ENCODE assay signal across 24 mouse cellular contexts in genomic region chr9:46672050-46672449, GRCm38 (mm10).
"Had no signal": no experiment of that assay in that cellular context is flagged by ENCODE, and none has a peak within 500 bp of the region (broad histone marks: within the 10 kb centered on the region; RNA-seq: fewer than 3 reads in every experiment).

No protein-coding gene starts in this region.

- H3K9me3 ChIP-seq: heart, embryonic 10.5 days; heart, embryonic 12.5 days; hindbrain, embryonic 10.5 days; hindbrain, embryonic 12.5 days; limb, embryonic 13.5 days; limb, embryonic 15.5 days; liver, embryonic 12.5 days had no signal

- H3K4me3 ChIP-seq: gastrocnemius, adult 2 months; heart, embryonic 10.5 days; heart, embryonic 12.5 days; hindbrain, embryonic 10.5 days; hindbrain, embryonic 12.5 days; limb, embryonic 13.5 days; limb, embryonic 15.5 days; liver, embryonic 12.5 days had no signal

- H3K9ac ChIP-seq: heart, embryonic 12.5 days; hindbrain, embryonic 12.5 days; hindbrain, embryonic 14.5 days; limb, embryonic 13.5 days; limb, embryonic 15.5 days; liver, embryonic 12.5 days; liver, embryonic 14.5 days had no signal

- H3K36me3 ChIP-seq: heart, embryonic 10.5 days; heart, embryonic 12.5 days; hindbrain, embryonic 10.5 days; hindbrain, embryonic 12.5 days; limb, embryonic 13.5 days; limb, embryonic 15.5 days; liver, embryonic 12.5 days had no signal

- H3K27me3 ChIP-seq: hindbrain, embryonic 12.5 days; liver, embryonic 12.5 days had no signal

- DNase-seq: gastrocnemius, adult 2 months; gastrocnemius, postnatal 10 days; gastrocnemius, postnatal 25 days; heart, adult 18-20 months; heart, postnatal 10 days; heart, postnatal 4 days; kidney, adult 2 months; kidney, postnatal 14 days; kidney, postnatal 36 days; layer of hippocampus, adult 9-11 months; layer of hippocampus, postnatal 36 days; left cerebral cortex, postnatal 4 days; lung, adult 18-20 months had no signal

- H3K4me1 ChIP-seq: heart, embryonic 10.5 days; heart, embryonic 12.5 days; hindbrain, embryonic 12.5 days; limb, embryonic 13.5 days; limb, embryonic 15.5 days; liver, embryonic 12.5 days had no signal

- H3K4me2 ChIP-seq: heart, embryonic 12.5 days; hindbrain, embryonic 12.5 days; hindbrain, embryonic 14.5 days; limb, embryonic 13.5 days; limb, embryonic 15.5 days; liver, embryonic 12.5 days had no signal

- H3K27ac ChIP-seq: gastrocnemius, adult 2 months; heart, embryonic 10.5 days; hindbrain, embryonic 10.5 days; hindbrain, embryonic 12.5 days; hindbrain, embryonic 14.5 days; limb, embryonic 13.5 days; limb, embryonic 15.5 days; liver, embryonic 12.5 days; liver, embryonic 14.5 days had no signal

- ATAC-seq: hindbrain, embryonic 16.5 days; intestine, embryonic 16.5 days; liver, embryonic 12.5 days had no signal
